Mouse (Mus musculus) myocyte (in vitro differentiated cells): Measurements from ENCODE around the gene Hspa2. TPM values are rescaled to one million over a fixed set of nuclear protein-coding genes. Genes with fewer than 3 reads are reported as not detected.
A peak's percentile ranks its signal among the peaks of the same experiment; 100 is the strongest.

Experiments used
- H3K27me3 ChIP-seq: one replicate; pipeline ENCODE4 v1.6.1; 2011; ENCODE audit not compliant: control insufficient read depth, insufficient read depth, insufficient read length
- H3K36me3 ChIP-seq: one replicate; pipeline ENCODE4 v1.6.1; 2011; ENCODE audit not compliant: control insufficient read depth, insufficient read depth
- H3K4me2 ChIP-seq: one replicate; pipeline ENCODE4 v1.6.1; 2011; ENCODE audit warnings: low read depth, control low read depth
- H3K4me3 ChIP-seq: one replicate; pipeline ENCODE4 v1.5.1; 2011; ENCODE audit warnings: mild to moderate bottlenecking, control low read depth, moderate library complexity
- H3K79me2 ChIP-seq: one replicate; pipeline ENCODE4 v1.6.1; 2011; ENCODE audit not compliant: control insufficient read depth, insufficient read depth
- H3ac ChIP-seq: one replicate; pipeline ENCODE4 v1.6.1; 2011; ENCODE audit not compliant: control insufficient read depth, insufficient read length
- CEBPB ChIP-seq: IDR thresholded peaks from 2 replicates; pipeline ENCODE4 v1.6.1; 2011; ENCODE audit warnings: mild to moderate bottlenecking, moderate library complexity; ENCODE audit not compliant: poor library complexity, insufficient read depth, severe bottlenecking
- E2F4 ChIP-seq: IDR thresholded peaks from one replicate; pipeline ENCODE4 v1.6.1; 2011; ENCODE audit warnings: mild to moderate bottlenecking, control low read depth, moderate library complexity; ENCODE audit not compliant: insufficient read depth
- MAX ChIP-seq: IDR thresholded peaks from one replicate; pipeline ENCODE4 v1.6.1; 2011; ENCODE audit warnings: low read depth, mild to moderate bottlenecking, control low read depth
- MYOD1 ChIP-seq, 3 experiments: IDR thresholded peaks; one replicate each; pipeline ENCODE4 v1.6.1; 2011; ENCODE audit warnings: control low read depth in 2 of 3, low read depth in 2 of 3, mild to moderate bottlenecking in 2 of 3, moderate library complexity in 1 of 3; ENCODE audit not compliant: insufficient read length in 2 of 3, control insufficient read depth in 1 of 3
- MYOG ChIP-seq, 3 experiments: IDR thresholded peaks; one replicate each; pipeline ENCODE4 v1.6.1; 2011; ENCODE audit warnings: control low read depth in 2 of 3, low read depth in 2 of 3, mild to moderate bottlenecking in 2 of 3; ENCODE audit not compliant: insufficient read length in 2 of 3, control insufficient read depth in 1 of 3, insufficient read depth in 1 of 3
- POLR2A ChIP-seq: IDR thresholded peaks from one replicate; pipeline ENCODE4 v1.6.1; 2011; ENCODE audit warnings: low read depth, mild to moderate bottlenecking, control low read depth, moderate library complexity; ENCODE audit not compliant: insufficient read length
- POLR2AphosphoS2 ChIP-seq: IDR thresholded peaks from one replicate; pipeline ENCODE4 v1.6.1; 2011; ENCODE audit warnings: low read depth, control low read depth; ENCODE audit not compliant: insufficient read length
- REST ChIP-seq: IDR thresholded peaks from one replicate; pipeline ENCODE4 v1.6.1; 2011; ENCODE audit warnings: mild to moderate bottlenecking, control low read depth, moderate library complexity; ENCODE audit not compliant: insufficient read depth, insufficient read length
- SRF ChIP-seq: IDR thresholded peaks from one replicate; pipeline ENCODE4 v1.6.1; 2011; ENCODE audit warnings: low read depth; ENCODE audit not compliant: control insufficient read depth, insufficient read length
- TCF12 ChIP-seq: IDR thresholded peaks from one replicate; pipeline ENCODE4 v1.6.1; 2011; ENCODE audit warnings: mild to moderate bottlenecking, control low read depth; ENCODE audit not compliant: poor library complexity, insufficient read depth, severe bottlenecking
- TCF3 ChIP-seq: IDR thresholded peaks from one replicate; pipeline ENCODE4 v1.6.1; 2011; ENCODE audit warnings: low read depth, control low read depth; ENCODE audit not compliant: insufficient read length
- USF1 ChIP-seq: IDR thresholded peaks from one replicate; pipeline ENCODE4 v1.6.1; 2011; ENCODE audit warnings: low read depth, mild to moderate bottlenecking, control low read depth, moderate library complexity
- polyA plus RNA-seq: library from polyadenylated mRNA; unstranded; fragments of >200 nt; fragmentation: generic; extraction: Trizol; gene quantifications from one replicate; pipeline ENCODE4 v1.2.1, GENCODE M21; 2012; ENCODE audit warnings: missing spikeins

Hspa2 gene
- polyA plus RNA-seq, 1 experiment: 13.4 TPM

GRCm38 (mm10) chr12:76367096-76367995, 36.6 kb upstream of the Hspa2 start:
- Histone ChIP-seq H3ac (no peak overlapping the region), H3K4me3 (peak overlapping the region; percentile 46), H3K79me2 (peaks cover 60% of the 10 kb centered on the region), H3K27me3 (no peaks in the 10 kb centered on the region), H3K36me3 (no peaks in the 10 kb centered on the region), H3K4me2 (peak overlapping the region; percentile 86)
- peak; percentile 23 for TF ChIP-seq POLR2A
- no peak for TF ChIP-seq E2F4
- TF ChIP-seq POLR2AphosphoS2: no peak

GRCm38 (mm10) chr12:76368201-76368789, 35.7 kb upstream of the Hspa2 start:
- H3K36me3 ChIP-seq: no peaks in the 10 kb centered on the region
- H3K27me3 ChIP-seq: no peaks in the 10 kb centered on the region
- H3ac ChIP-seq: peak overlapping the region; percentile 86
- TF ChIP-seq POLR2AphosphoS2: no peak
- no peak for TF ChIP-seq MYOG (IDR thresholded peaks at IDR 0.05; ENCODE audit: control insufficient read depth in 1 of 3, insufficient read depth in 1 of 3, insufficient read length in 2 of 3, low read depth in 2 of 3)
- no peak for TF ChIP-seq POLR2A
- no peak for TF ChIP-seq TCF3
- TF ChIP-seq TCF12: no peak
- no peak for TF ChIP-seq SRF
- TF ChIP-seq E2F4: no peak
- no peak for TF ChIP-seq MAX
- TF ChIP-seq USF1: no peak
- TF ChIP-seq CEBPB: no peak
- no peak for TF ChIP-seq REST
- no peak for TF ChIP-seq MYOD1 (IDR thresholded peaks at IDR 0.05; ENCODE audit: control insufficient read depth in 1 of 3, insufficient read length in 2 of 3, low read depth in 2 of 3)
- peak overlapping the region; percentile 46 for H3K4me3 ChIP-seq
- H3K4me2 ChIP-seq: peak overlapping the region; percentile 86
- peaks cover 69% of the 10 kb centered on the region for H3K79me2 ChIP-seq

DNA sequence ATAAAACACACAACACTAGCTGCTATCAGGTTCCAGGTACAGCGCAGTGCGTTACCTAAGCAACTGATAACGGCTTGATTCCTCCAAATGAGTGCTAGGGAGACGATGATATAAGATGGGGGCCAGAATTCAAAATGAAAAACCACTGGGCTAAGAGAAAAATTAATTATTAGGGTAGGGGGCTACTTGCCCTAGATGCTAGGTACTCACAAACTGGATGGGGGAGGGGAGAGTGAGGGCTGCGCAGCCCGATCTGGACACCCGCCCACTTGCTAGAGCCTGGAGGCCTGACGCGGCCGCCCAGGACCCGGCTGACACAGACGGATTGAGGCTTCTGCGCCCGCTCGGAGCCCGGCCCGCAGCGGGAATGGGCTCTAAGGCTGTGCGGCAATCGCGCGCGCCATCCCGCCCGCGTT, 35.2 kb upstream of the Hspa2 start:
- peaks cover 70% of the 10 kb centered on the region for H3K79me2 ChIP-seq
- H3K36me3 ChIP-seq: no peaks in the 10 kb centered on the region
- TF ChIP-seq CEBPB: no peak
- TF ChIP-seq TCF12: no peak
- TF ChIP-seq POLR2A: no peak
- no peak for TF ChIP-seq SRF
- TF ChIP-seq POLR2AphosphoS2: no peak
- TF ChIP-seq TCF3: no peak
- TF ChIP-seq MYOD1 (IDR thresholded peaks at IDR 0.05; ENCODE audit: control insufficient read depth in 1 of 3, insufficient read length in 2 of 3, low read depth in 2 of 3): no peak
- no peak for TF ChIP-seq MYOG (IDR thresholded peaks at IDR 0.05; ENCODE audit: control insufficient read depth in 1 of 3, insufficient read depth in 1 of 3, insufficient read length in 2 of 3, low read depth in 2 of 3)
- TF ChIP-seq E2F4: no peak
- TF ChIP-seq MAX: no peak
- TF ChIP-seq USF1: no peak
- no peak for TF ChIP-seq REST
- H3K4me2 ChIP-seq: peak overlapping the region; percentile 86
- H3K4me3 ChIP-seq: peak overlapping the region; percentile 46
- H3K27me3 ChIP-seq: no peaks in the 10 kb centered on the region
- H3ac ChIP-seq: peak overlapping the region; percentile 86

DNA sequence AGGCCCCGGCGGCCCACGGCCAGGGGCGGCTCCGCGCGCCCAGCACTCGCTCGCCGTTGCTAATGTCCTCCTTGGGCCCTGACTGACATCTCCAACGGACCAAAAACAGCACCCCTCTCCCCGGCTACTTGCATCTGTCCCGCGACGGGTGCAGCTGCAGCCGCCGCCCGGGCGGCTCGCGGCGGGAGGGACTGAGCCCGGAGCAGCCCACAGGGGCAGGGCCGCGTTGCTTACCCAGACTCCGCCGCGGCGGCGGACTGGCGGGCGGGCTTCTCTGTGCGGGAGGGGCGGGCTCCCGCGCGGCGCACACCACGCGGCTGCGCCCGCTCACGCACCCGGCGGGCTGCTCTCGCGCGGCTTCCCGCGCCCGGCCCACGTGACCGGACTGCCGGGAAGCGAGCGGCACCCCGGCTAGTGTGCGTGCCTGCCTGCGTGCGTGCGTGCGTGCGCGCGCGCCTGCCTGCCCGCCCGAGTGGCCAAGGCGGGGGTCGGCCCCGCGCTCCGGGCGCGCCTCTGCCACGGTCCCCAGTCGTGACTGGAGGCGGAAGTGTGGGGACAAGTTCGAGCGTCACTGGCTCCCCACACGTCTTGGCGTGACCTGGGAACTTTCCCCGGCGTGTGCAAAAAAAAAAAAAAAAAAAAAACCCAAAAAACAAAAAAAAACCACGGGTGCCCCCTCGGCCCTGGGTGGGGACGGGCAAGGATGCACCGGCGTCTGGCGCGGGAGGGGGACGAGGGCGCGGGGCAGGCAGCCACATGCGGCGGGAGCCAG, 34.6 kb upstream of the Hspa2 start, which contains the start of gene Zbtb25:
TSS of gene Zbtb25 (minus strand) at position 397 of the 772 bp plus-strand sequence.
- Histone ChIP-seq H3K36me3 (no peaks in the 10 kb centered on the region), H3ac (peak within 1 kb of the TSS; percentile 86), H3K4me2 (peak within 1 kb of the TSS; percentile 86), H3K79me2 (peaks cover 70% of the 10 kb centered on the region), H3K4me3 (peak within 1 kb of the TSS; percentile 46), H3K27me3 (no peaks in the 10 kb centered on the region)
- no peak for TF ChIP-seq REST
- TF ChIP-seq E2F4: no peak
- peak; percentile 86 for TF ChIP-seq POLR2AphosphoS2
- TF ChIP-seq MYOD1 (IDR thresholded peaks at IDR 0.05; ENCODE audit: control insufficient read depth in 1 of 3, insufficient read length in 2 of 3, low read depth in 2 of 3): peak in 1 of 3 experiments; percentile 52
- no peak for TF ChIP-seq MAX
- no peak for TF ChIP-seq TCF12
- peak; percentile 62 for TF ChIP-seq POLR2A
- peak in 1 of 3 experiments; percentile 33 for TF ChIP-seq MYOG (IDR thresholded peaks at IDR 0.05; ENCODE audit: control insufficient read depth in 1 of 3, insufficient read depth in 1 of 3, insufficient read length in 2 of 3, low read depth in 2 of 3)
- TF ChIP-seq SRF: no peak
- no peak for TF ChIP-seq TCF3
- peak; percentile 76 for TF ChIP-seq USF1
- TF ChIP-seq CEBPB: no peak
